9 mouse cellular contexts compared by ENCODE assay signal in the genomic region with DNA sequence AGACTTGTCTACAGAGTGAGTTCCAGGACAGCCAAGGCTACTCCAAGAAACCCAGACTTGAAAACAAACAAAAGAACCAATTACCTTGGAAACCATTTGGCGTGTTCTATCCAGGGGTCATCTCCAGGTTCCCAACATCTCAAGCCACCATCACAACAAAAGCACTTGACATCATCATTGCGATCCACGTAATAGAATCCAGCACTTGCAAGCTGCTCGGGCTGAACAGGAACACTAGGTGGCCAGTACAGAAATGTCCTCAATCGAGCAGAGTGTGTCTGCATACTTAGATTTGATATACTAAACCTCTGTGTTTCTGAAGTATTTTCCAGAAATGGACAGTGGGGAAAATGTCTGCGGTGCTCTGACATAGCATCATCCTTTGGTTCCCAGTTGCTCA. TPM values are rescaled to one million over a fixed set of nuclear protein-coding genes. Genes with fewer than 3 reads are reported as not detected.
DNase-seq lines count a peak whose midpoint lies in the region; ATAC-seq and TF ChIP-seq lines count a peak whose summit lies in the region.
"Had no signal": no experiment of that assay in that cellular context is flagged by ENCODE, and none has a peak within 500 bp of the region (broad histone marks: within the 10 kb centered on the region; RNA-seq: fewer than 3 reads in every experiment).

No protein-coding gene starts in this region.

- DNase-seq in kidney, adult 9 months, result no peak
- DNase-seq in CH12.LX (ENCODE audit: extremely low read depth), result no peak
- no peak for DNase-seq in B cell, adult 2 months
- DNase-seq: cerebellum, postnatal 14 days; right cerebral cortex, postnatal 4 days had no signal

- peaks cover 24% of the 10 kb centered on the region; the same call in 1 of the 2 replicates for H3K4me1 ChIP-seq in kidney, embryonic 16.5 days (ENCODE audit: insufficient read depth, low read length)
- H3K4me1 ChIP-seq in CH12.LX (ENCODE audit: control insufficient read depth in 1 of 2, insufficient read depth in 2 of 2), result peaks cover 0 to 5% of the 10 kb centered on the region in 2 experiments; a peak in 1 of 4 replicates
- H3K4me1 ChIP-seq in embryonic facial prominence, embryonic 12.5 days, result peaks cover 16% of the 10 kb centered on the region; the same call in 1 of the 2 replicates
- peaks cover 62% of the 10 kb centered on the region for H3K4me1 ChIP-seq in liver, embryonic 12.5 days

- 77% methylated on average over 6 of the region's 6 CpGs for WGBS in kidney, embryonic 16.5 days
- WGBS in embryonic facial prominence, embryonic 12.5 days, result 86% methylated on average over 6 of the region's 6 CpGs
- 82% methylated on average over 6 of the region's 6 CpGs for WGBS in liver, embryonic 12.5 days (ENCODE audit: insufficient replicate concordance)

- no peak for TF ChIP-seq POLR2A in CH12.LX (IDR thresholded peaks at IDR 0.05; ENCODE audit: low read depth, low read length)

- dilution Hi-C loops in CH12.LX (cut with MboI; ENCODE audit: extremely low pct_ligation_motif_present, extremely low pct_unique_long_range_greater_than_20kb, low sequenced_read_pairs), result no loop called here

- no peaks in the 10 kb centered on the region for H3K27me3 ChIP-seq in kidney, embryonic 16.5 days (ENCODE audit: insufficient read depth, low read length)
- no peaks in the 10 kb centered on the region for H3K27me3 ChIP-seq in CH12.LX (replicated peaks)
- no peaks in the 10 kb centered on the region for H3K27me3 ChIP-seq in embryonic facial prominence, embryonic 12.5 days
- no peaks in the 10 kb centered on the region for H3K27me3 ChIP-seq in liver, embryonic 12.5 days (replicated peaks)

- no peak for TF ChIP-seq RAD21 in CH12.LX (IDR thresholded peaks at IDR 0.05; ENCODE audit: low read depth, low read length)

- H3K27ac ChIP-seq in kidney, embryonic 16.5 days (ENCODE audit: low read length), result no peak overlapping the region
- peak overlapping the region; percentile 67 for H3K27ac ChIP-seq in CH12.LX (ENCODE audit: insufficient read depth, low read depth)
- no peak overlapping the region for H3K27ac ChIP-seq in embryonic facial prominence, embryonic 12.5 days
- H3K27ac ChIP-seq in liver, embryonic 12.5 days, result no peak overlapping the region

- in situ Hi-C loops in CH12.LX (cut with MboI; ENCODE audit: low pct_ligation_motif_present, low pct_unique_long_range_greater_than_20kb, low sequenced_read_pairs), result loop anchor here (5.0 kb wide), 1 partner anchor 61 kb away; no protein-coding TSS in a partner anchor

- peaks cover 64% of the 10 kb centered on the region for H3K79me2 ChIP-seq in CH12.LX (replicated peaks; ENCODE audit: control insufficient read depth, extremely low read depth, insufficient read depth, poor library complexity, severe bottlenecking)

- peak in 1 of 2 experiments; percentile 36; a peak in 2 of 4 replicates for TF ChIP-seq CTCF in CH12.LX (conservative IDR thresholded peaks at IDR 0.05 in 1 of 2, IDR thresholded peaks at IDR 0.05 in 1 of 2; ENCODE audit: low read depth in 2 of 2, low read length in 2 of 2)

- no peak for ATAC-seq in kidney, embryonic 16.5 days (ENCODE audit: low FRiP score, low TSS enrichment)
- ATAC-seq in embryonic facial prominence, embryonic 12.5 days (ENCODE audit: insufficient number of reproducible peaks, insufficient read depth, low FRiP score, low TSS enrichment), result no peak
- ATAC-seq in liver, embryonic 12.5 days, result no peak
- no peak for ATAC-seq in inflammation-experienced regulatory T-cells, adult 6 months

- no peak for TF ChIP-seq EP300 in CH12.LX (IDR thresholded peaks at IDR 0.05; ENCODE audit: low read length)

- H3K4me3 ChIP-seq in kidney, embryonic 16.5 days (ENCODE audit: low read length), result 0 out of 2 replicates have a peak overlapping the region, but pooled peaks have one; percentile 3
- peak overlapping the region; percentile 71 to 81 (median 74) for H3K4me3 ChIP-seq in CH12.LX (replicated peaks in 1 of 3; ENCODE audit: low read depth in 2 of 3, low read length in 2 of 3, poor library complexity in 1 of 3)
- H3K4me3 ChIP-seq in embryonic facial prominence, embryonic 12.5 days, result no peak overlapping the region
- H3K4me3 ChIP-seq in liver, embryonic 12.5 days, result no peak overlapping the region

- H3K9me3 ChIP-seq in kidney, embryonic 16.5 days (ENCODE audit: low read length), result no peaks in the 10 kb centered on the region
- H3K9me3 ChIP-seq in CH12.LX (replicated peaks; ENCODE audit: low read length), result no peaks in the 10 kb centered on the region
- no peaks in the 10 kb centered on the region for H3K9me3 ChIP-seq in embryonic facial prominence, embryonic 12.5 days
- H3K9me3 ChIP-seq in liver, embryonic 12.5 days (replicated peaks), result no peaks in the 10 kb centered on the region

- no peak overlapping the region for H3K9ac ChIP-seq in kidney, embryonic 16.5 days (replicated peaks; ENCODE audit: low read length)
- H3K9ac ChIP-seq in CH12.LX (ENCODE audit: insufficient read depth, low read depth), result peak overlapping the region; percentile 99; the same call in 1 of the 2 replicates
- H3K9ac ChIP-seq in embryonic facial prominence, embryonic 12.5 days, result no peak overlapping the region
- no peak overlapping the region; the same call in 1 of the 2 replicates for H3K9ac ChIP-seq in liver, embryonic 12.5 days

- H3K4me2 ChIP-seq in kidney, embryonic 16.5 days (replicated peaks; ENCODE audit: low read depth, low read length), result peak overlapping the region; percentile 35
- peak overlapping the region; percentile 97 for H3K4me2 ChIP-seq in CH12.LX (ENCODE audit: insufficient read depth, low read depth, poor library complexity, severe bottlenecking)
- 0 out of 2 replicates have a peak overlapping the region, but pooled peaks have one; percentile 17 for H3K4me2 ChIP-seq in embryonic facial prominence, embryonic 12.5 days (replicated peaks)
- peak overlapping the region; percentile 31 for H3K4me2 ChIP-seq in liver, embryonic 12.5 days

- H3K36me3 ChIP-seq in kidney, embryonic 16.5 days (ENCODE audit: insufficient read depth, low read length), result peaks cover 10% of the 10 kb centered on the region
- peaks cover 0 to 12% of the 10 kb centered on the region in 2 experiments for H3K36me3 ChIP-seq in CH12.LX (replicated peaks in 1 of 2; ENCODE audit: control insufficient read depth in 1 of 2, insufficient read depth in 1 of 2, low read length in 1 of 2)
- peaks cover 16% of the 10 kb centered on the region; the same call in 1 of the 2 replicates for H3K36me3 ChIP-seq in embryonic facial prominence, embryonic 12.5 days
- peaks cover 26% of the 10 kb centered on the region for H3K36me3 ChIP-seq in liver, embryonic 12.5 days

TF ChIP-seq in CH12.LX, 34 proteins besides CTCF, POLR2A, EP300 and RAD21:
- TF ChIP-seq CHD1 (IDR thresholded peaks at IDR 0.05; ENCODE audit: low read depth, low read length), result no peak
- no peak for TF ChIP-seq TBP (conservative IDR thresholded peaks at IDR 0.05; ENCODE audit: low read depth, low read length)
- no peak for TF ChIP-seq HCFC1 (IDR thresholded peaks at IDR 0.05; ENCODE audit: low read depth, low read length)
- TF ChIP-seq USF2 (conservative IDR thresholded peaks at IDR 0.05; ENCODE audit: low read depth, low read length), result no peak
- TF ChIP-seq MXI1 (IDR thresholded peaks at IDR 0.05; ENCODE audit: low read depth, low read length), result no peak
- no peak for TF ChIP-seq ZC3H11A (IDR thresholded peaks at IDR 0.05; ENCODE audit: low read depth, low read length)
- TF ChIP-seq PAX5 (IDR thresholded peaks at IDR 0.05; ENCODE audit: low read length), result no peak
- no peak for TF ChIP-seq JUND (conservative IDR thresholded peaks at IDR 0.05; ENCODE audit: low read depth, low read length)
- TF ChIP-seq MAX (IDR thresholded peaks at IDR 0.05; ENCODE audit: low read length), result no peak; the same call in 1 of the 2 replicates
- TF ChIP-seq BHLHE40 (IDR thresholded peaks at IDR 0.05; ENCODE audit: low read depth, low read length), result no peak
- TF ChIP-seq UBTF (IDR thresholded peaks at IDR 0.05; ENCODE audit: low read depth, low read length), result no peak; the same call in 1 of the 2 replicates
- no peak for TF ChIP-seq E2F4 (IDR thresholded peaks at IDR 0.05; ENCODE audit: insufficient replicate concordance, low read depth, low read length)
- no peak for TF ChIP-seq POLR2AphosphoS2 (IDR thresholded peaks at IDR 0.05; ENCODE audit: low read depth, low read length)
- TF ChIP-seq RCOR1 (conservative IDR thresholded peaks at IDR 0.05; ENCODE audit: low read depth, low read length), result no peak
- TF ChIP-seq ZNF384 (IDR thresholded peaks at IDR 0.05; ENCODE audit: low read depth, low read length), result no peak

RNA-seq across cellular contexts. Expression of a gene that starts 3.4 kb away (rescaled TPM):
- polyA plus RNA-seq in kidney, embryonic 16.5 days (2015; fragmentation: Nextera tagmentation; extraction: Ambion mirVana), result 39.8 and 45.8 TPM in 2 replicates
- total RNA-seq in CH12.LX (2012; rRNA removed), result 59.6 and 94.7 TPM in 2 replicates
- total RNA-seq in CH12.LX (2014; rRNA removed), result 134 and 158 TPM in 2 replicates
- 41.3 and 43.4 TPM in 2 replicates for polyA plus RNA-seq in CH12.LX (2012; ENCODE audit: insufficient read length, low read depth)
- polyA plus RNA-seq in embryonic facial prominence, embryonic 12.5 days (2016; fragmentation: Nextera tagmentation; extraction: Ambion mirVana), result 43.2 and 47.1 TPM in 2 replicates
- 15.0 and 15.6 TPM in 2 replicates for polyA plus RNA-seq in liver, embryonic 12.5 days (2016; fragmentation: Nextera tagmentation; extraction: Ambion mirVana)
- 100 to 1,000 TPM; 110 to 127 (median 119) TPM for polyA plus RNA-seq in inflammation-experienced regulatory T-cells, adult 6 months (2017; shearing (Covaris generic))

RNA-seq across cellular contexts. Expression of a gene that starts 39.6 kb away (rescaled TPM):
- 7.3 and 7.4 TPM in 2 replicates for polyA plus RNA-seq in kidney, embryonic 16.5 days (2015; fragmentation: Nextera tagmentation; extraction: Ambion mirVana)
- 51.1 and 67.9 TPM in 2 replicates for total RNA-seq in CH12.LX (2012; rRNA removed)
- total RNA-seq in CH12.LX (2014; rRNA removed), result 75.6 and 80.0 TPM in 2 replicates
- 67.8 and 73.2 TPM in 2 replicates for polyA plus RNA-seq in CH12.LX (2012; ENCODE audit: insufficient read length, low read depth)
- 8.7 and 8.8 TPM in 2 replicates for polyA plus RNA-seq in embryonic facial prominence, embryonic 12.5 days (2016; fragmentation: Nextera tagmentation; extraction: Ambion mirVana)
- polyA plus RNA-seq in liver, embryonic 12.5 days (2016; fragmentation: Nextera tagmentation; extraction: Ambion mirVana), result 6.7 and 6.9 TPM in 2 replicates
- polyA plus RNA-seq in inflammation-experienced regulatory T-cells, adult 6 months (2017; shearing (Covaris generic)), result 100 to 1,000 TPM in 2 of 3 experiments, 10 to 100 TPM in 1; 87.6 to 134 (median 121) TPM

Comparison
In these comparisons a context has a peak if more than half of its experiments do, and no peak if none do; other contexts are left out.
1. H3K4me2 ChIP-seq: peak in every context shown above with its lines; median percentile 97 in CH12.LX; 35 in kidney, embryonic 16.5 days; 31 in liver, embryonic 12.5 days; 17 in embryonic facial prominence, embryonic 12.5 days.
2. H3K4me3 ChIP-seq: peak in kidney, embryonic 16.5 days (single experiment) and CH12.LX (3 of 3); none in embryonic facial prominence, embryonic 12.5 days (single experiment) and liver, embryonic 12.5 days (single experiment).